Mouse (Mus musculus): Measurements from ENCODE around the gene Rnf144a.

GRCm38 (mm10) chr12:26302886-26303285, 112.2 kb downstream of the Rnf144a start:
- no peak for TF ChIP-seq CTCF (IDR thresholded peaks at IDR 0.05; ENCODE audit: low read depth)
- no peak for TF ChIP-seq EP300 (IDR thresholded peaks at IDR 0.05; ENCODE audit: low read depth)
